Mouse (Mus musculus): ENCODE results near the gene Qsox1. TPM values are rescaled to one million over a fixed set of nuclear protein-coding genes. Genes with fewer than 3 reads are reported as not detected.

The Qsox1 gene
- polyA plus RNA-seq (2017; shearing (Covaris generic)) = 10 to 100 TPM; 50.1 to 67.2 TPM

DNA sequence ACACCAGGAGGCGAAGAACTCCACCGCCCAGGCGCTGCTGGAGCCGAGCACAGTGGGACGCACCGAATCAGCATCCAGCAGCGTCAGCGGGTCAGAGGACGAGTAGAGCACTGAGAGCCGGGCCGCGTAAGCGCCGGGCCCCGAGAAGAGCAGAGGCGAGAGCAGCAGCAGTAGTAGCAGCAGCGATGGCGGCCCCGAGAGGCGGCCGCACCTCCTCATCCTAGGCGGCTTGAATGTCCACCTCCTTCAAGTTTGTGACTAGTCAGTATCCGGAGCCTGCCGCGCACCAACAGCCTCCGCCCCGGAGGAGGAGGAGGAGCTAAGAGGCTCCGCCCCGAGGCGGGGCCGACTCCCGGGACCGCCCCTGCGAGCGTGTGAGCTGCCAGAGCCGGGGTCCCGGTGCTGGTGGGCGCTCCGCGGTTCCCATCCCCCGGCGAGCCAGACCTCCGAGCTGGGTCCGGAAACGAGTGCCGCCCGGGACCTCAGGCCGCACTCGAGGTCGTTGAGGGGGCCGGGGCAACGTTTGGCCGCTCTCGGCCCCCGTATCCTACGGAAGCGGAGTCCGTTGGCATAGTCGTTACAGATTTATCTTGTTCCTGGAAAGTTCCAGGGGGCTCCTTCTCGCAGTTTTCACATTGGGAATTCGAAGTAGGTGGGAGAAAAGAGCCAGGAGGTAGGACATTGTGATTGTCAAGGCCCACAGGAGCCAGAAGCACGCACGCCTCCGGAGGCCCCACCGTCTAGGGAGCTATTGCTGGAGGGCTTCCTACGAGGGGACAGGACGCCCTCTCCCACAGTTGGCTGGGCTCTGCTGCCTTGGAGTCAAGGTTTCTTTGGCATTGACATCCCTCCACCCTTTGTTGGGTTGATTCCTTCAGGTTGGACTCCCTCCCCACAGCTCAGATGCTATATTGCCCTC, at the start of gene Qsox1:
Qsox1 (minus strand) TSS at position 309 of the 919 bp plus-strand sequence.

DNA sequence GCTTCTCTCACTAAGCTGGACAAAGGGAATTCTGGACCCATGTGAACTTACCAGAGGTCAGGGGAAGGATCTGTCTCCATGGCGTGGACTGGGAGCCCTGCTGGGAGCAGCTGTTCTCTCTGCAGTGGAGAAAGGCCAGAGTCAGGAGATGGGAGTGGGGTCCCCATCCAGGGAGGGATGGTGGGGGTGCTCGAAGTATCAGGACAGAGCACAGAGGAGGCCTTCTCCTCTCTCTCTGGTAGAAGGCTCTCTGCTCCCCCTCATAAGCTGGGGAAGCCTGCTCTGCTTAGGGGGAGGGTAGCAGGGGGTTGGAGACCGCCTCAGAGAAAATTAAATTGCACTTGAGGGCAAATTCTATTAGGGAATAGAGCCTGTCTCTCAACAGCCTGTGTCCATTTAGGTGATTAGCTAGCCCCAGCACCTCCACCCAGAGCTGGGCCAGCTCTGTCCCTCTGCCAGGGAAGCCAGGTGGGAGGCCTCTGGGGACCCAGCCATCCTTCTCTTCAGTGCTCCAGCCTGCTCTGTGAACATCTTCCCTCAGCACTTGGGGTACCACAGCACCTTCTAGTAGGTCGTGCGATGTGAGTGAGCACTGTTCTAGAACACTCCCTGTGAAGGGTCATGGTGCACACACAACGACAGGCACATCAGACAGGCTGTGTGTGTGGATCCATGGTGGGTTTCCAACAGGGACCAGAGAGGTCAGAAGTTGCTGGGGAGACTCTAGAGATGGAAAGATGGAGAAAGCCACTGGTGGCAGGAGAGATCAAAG, 61.0 kb downstream of the Qsox1 start, which contains the start of gene Lhx4:
Lhx4 (minus strand) TSS at position 201 of the 772 bp plus-strand sequence.

Other genes starting within 250 kb of the Qsox1 start
- gene Lhx4, start 61.2 kb downstream of the Qsox1 start, polyA plus RNA-seq (2017; shearing (Covaris generic)) = under 1 TPM; 0.14 to 0.17 TPM
- gene Cep350, start 160.4 kb upstream of the Qsox1 start, polyA plus RNA-seq (2017; shearing (Covaris generic)) = 10 to 100 TPM; 46.1 to 57.0 TPM
- gene Tor1aip2, start 222.5 kb upstream of the Qsox1 start, polyA plus RNA-seq (2017; shearing (Covaris generic)) = 10 to 100 TPM; 44.0 to 54.8 TPM
- gene Tor1aip1, start 223.6 kb upstream of the Qsox1 start, polyA plus RNA-seq (2017; shearing (Covaris generic)) = 100 to 1,000 TPM; 104 to 114 TPM